Mouse (Mus musculus): ENCODE measurements around the gene Dync1li1.
"Not testable (repeated sequence)": the region's sequence is repeated elsewhere in the genome, so short reads cannot be mapped to it uniquely, and the experiment has no call there.

The Dync1li1 gene

DNA sequence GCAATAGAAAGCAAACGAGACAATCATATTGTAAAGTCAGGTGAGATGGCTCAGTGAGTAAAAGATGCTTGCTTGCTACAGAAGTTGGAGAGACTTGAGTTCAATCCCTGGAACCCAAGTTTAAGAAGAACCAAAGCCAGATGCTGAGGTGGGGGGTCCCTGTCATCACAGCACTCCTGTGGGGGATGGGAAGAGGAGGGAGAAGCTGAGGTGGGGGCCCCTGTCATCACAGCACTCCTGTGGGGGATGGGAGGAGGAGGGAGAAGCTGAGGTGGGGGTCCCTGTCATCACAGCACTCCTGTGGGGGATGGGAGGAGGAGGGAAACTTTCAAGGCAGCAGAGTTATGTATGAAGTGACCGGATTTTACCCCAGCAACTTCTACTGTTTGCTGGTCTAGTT, 15.0 kb upstream of the Dync1li1 start:
- no peak for DNase-seq

DNA sequence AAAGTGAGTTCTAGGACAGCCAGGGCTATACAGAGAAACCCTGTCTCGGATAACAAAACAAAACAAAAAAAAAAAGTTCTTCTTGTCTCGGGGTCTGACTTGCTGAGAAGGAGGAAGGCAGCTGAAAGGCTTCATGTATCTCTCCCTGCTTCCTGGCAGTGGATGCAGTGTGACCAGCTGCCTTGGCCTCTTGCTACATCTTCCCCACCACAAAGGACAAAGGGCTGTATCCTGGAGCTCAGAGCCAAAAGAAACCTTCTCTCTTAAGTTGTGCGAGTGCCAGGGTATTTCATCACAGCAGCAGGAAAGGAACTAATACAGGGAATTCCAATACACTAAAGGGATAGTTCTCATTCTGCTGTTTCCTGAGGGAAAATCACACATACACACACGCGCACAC, 10.0 kb upstream of the Dync1li1 start:
- DNase-seq: no peak

DNA sequence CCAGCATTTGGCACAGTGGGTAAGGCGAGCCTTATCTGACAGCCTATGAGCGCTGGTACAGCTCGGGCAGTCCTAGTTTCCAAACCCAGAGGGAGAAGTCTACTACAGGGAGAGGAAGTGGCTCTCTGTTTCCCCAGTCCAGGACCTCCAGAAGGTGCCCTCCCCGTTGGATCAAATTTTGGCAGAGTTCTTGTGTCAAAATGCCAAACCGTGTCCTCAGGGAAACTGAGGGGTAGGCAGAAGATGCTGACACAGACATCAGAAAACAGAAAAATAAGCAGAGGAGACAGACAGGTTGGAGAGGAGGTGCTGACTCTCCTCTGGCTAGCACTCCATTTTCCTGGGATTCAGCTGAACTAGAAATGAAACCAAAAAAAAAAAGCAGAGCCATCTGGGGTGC, 8.6 kb upstream of the Dync1li1 start:
- no peak for DNase-seq

DNA sequence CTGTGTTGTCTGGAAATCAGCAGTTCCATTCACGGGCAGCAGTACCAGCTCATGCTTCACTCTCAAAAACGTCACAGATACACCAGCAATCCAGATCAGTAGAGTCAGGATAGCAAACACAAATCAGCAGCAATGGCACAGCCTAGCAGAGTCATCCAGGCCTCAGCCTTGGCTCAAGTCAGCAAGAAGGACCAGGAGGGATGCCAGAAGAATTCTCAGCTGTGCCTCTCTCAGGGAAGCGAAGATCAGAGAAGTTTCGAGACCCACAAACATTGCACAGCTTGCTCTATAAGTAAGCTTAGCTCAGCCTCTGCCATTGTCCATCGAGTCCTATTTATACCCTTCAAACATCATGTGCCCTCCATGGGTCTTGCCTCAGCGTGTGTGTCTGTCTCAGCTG, 8.1 kb upstream of the Dync1li1 start:
- no peak for DNase-seq

DNA sequence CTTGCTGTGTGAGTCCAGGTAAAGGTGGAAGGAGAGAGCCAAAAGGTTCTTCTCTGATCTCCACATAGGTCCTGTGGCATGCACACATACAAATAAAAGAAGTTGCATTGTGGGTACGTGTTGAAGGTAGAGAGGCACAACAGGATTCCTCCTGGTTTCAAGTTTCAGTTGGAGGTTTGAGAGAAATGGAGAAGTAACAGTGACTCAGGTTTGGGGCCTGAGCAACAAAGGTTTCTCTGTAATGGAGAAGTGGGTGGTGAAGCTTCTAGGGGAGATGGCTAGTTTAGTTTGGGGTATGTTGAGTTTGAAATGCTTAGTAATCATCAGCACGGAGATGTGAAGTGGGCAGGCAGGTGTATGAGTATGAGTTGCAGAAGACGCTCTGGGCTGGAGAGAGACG, 6.4 kb upstream of the Dync1li1 start:
- no peak for DNase-seq

DNA sequence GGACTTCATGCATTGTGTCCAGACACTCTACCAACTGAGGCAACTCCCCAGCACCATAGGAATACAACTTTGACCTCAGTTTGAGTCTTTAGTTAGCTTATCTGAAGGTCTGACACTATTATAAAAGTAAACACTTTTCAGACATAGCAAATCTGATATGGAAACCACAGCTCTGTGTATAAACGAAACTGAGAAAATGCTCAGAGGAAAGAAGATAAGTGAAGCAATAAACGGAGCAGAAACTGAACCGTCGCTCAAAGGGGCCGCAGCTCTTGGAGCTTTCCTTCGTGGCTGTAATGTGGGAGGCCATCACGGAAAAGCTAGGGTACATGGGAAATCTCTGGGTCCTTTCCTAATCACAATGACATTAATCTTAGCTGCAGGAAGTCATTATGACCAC, 2.3 kb upstream of the Dync1li1 start:
- no peak for DNase-seq

DNA sequence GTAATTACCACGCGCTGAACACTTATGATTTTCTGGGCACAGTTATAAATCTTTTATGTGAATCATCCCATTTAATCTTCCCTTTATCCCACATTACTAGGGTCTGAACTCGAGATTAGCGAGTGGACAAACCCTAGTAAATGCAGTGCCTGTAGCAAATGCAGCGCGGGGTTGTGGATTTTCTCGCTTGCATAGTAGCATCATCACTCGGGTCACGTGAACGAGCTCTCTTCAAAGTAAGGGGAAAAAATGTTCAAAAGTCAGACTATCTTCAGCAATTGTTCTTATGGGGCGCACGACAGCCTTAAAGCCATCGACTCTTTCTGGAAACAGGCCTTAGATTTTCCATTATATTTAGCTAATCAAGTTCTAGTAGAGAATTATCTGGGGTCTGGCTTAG, 951 bp upstream of the Dync1li1 start:
- DNase-seq: no peak

DNA sequence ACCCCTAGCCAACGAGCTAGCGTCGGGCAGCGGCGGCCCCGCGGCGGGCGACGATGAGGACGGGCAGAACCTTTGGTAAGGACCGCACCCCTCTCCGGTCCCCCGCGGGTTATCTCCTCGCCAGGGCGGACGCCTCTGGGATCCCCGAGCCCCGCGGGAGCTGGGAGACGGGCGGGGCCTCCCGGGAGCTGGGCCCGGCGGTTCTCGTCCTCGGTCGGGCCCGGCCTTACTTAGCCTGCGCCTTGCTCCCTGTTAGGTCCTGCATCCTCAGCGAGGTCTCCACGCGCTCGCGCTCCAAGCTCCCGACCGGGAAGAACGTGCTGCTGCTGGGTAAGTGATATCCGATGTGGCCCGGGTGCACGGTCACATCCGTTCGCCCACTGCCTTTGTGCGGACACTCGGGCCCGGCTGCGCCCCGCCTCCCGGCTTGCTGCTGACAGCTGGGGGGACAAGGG, 390 bp downstream of the Dync1li1 start:
- DNase-seq: peak; percentile 39 to 70

DNA sequence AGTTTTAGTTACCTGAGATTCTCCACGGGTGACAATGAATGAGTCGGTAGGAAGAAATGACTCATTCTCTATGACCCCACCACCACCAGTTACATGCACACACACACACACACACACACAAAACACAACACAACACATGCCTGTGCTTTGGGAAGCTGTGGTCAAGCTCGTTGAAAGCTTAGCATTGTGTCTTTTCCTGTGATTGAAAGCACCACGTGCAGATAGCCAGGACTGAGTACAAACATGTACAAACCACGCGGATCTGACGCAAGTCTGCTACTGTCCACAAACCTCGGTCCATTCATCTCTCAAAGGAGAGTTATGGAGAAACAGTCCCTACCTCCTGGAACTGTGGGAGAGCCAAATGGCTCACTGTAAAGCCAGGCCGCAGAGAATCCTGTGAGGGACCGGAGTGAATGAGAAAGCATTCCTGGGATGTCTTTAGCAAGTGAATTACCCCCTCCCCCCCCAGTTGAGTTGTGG, 1.6 kb downstream of the Dync1li1 start:
- peak in 1 of 2 experiments; percentile 47 for DNase-seq

DNA sequence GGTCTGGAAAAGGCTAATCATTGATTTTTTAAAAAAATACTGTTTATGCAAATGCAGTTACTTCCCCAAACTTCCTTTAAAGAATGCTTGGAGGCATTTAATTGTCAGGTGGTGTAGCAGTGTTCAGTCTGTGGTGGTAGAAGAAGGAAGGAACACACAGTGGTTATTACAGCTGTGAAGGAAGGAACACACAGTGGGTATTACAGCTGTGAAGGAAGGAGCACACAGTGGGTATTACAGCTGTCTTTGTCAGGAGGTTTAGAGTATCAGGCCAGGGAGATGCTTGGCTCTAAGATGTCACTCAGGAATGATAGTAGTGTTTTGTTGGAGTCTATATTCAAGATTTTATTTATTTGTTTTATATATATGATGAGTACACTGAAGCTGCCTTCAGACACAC, 2.5 kb downstream of the Dync1li1 start:
- no peak for DNase-seq

DNA sequence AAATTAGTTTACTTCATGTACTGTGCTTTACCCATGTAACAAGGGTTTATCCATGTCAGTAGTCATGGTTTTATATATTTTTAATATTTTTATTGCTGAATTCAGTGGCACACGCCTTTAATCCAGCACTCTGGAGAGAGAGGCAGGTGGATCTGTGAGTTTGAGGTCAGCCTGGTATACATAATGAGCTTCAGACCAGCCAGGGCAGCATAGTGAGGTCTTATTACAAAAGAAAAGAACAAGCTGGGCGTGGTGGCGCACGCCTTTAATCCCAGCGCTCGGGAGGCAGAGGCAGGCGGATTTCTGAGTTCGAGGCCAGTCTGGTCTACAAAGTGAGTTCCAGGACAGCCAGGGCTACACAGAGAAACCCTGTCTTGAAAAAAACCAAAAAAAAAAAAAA, 7.1 kb downstream of the Dync1li1 start:
- not testable (repeated sequence) for DNase-seq

DNA sequence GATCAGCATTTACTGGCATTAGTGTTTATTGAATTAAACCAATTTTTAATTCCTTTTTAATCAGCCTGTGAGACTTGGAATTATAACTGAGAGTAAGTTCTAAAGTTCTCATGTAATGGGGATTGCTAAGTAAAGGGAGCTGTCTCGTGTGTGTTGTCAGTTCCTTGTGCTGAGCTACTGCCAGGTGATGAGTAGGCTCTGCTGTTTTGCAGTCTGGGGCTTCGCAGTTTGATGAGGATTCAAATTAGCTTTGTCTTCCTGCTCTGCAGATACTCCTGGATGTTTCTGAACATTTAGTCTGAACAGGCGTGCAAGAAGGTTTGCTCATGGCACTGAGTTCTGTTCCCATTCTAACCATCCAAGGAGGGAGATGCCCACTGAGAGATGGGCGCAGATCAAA, 8.5 kb downstream of the Dync1li1 start:
- DNase-seq: no peak

DNA sequence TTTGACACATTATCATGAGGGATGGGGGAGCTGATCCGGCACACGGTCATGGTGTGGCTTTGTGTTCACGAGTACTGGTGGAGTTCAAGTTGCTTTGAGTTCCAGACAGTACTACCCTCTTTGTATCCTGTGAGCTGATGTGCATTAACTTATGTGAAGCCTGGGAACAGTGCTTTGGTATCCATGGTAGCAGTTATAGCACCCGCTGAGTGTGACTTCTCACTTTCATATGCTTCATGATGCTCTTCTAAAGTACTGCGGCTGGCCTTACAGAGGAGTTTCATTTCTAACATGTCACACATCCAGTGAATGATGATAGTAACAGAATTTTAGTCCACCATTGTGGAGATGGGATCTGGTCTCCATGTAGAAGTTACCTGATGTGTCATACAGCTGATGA, 9.3 kb downstream of the Dync1li1 start:
- no peak for DNase-seq

DNA sequence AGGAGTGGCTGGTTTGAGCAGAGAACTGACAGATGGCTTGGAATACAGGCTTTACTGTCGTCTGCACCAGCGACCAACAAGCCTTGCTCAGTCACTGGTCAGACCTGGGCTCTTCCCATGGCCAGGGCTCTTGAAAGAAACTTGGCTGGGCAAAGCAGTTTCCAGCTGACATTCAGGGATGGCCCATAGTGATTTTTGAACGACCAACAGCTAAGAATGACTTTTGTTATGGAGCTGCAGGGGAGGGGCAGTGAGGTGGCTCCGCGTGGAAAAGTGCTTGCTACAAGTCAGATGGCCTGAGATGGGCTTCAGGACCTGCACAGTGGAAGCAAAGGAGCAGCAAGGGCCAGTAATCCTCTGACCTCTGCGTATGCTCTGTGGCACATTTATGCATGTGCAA, 10.7 kb downstream of the Dync1li1 start:
- peak; percentile 25 to 65 for DNase-seq

DNA sequence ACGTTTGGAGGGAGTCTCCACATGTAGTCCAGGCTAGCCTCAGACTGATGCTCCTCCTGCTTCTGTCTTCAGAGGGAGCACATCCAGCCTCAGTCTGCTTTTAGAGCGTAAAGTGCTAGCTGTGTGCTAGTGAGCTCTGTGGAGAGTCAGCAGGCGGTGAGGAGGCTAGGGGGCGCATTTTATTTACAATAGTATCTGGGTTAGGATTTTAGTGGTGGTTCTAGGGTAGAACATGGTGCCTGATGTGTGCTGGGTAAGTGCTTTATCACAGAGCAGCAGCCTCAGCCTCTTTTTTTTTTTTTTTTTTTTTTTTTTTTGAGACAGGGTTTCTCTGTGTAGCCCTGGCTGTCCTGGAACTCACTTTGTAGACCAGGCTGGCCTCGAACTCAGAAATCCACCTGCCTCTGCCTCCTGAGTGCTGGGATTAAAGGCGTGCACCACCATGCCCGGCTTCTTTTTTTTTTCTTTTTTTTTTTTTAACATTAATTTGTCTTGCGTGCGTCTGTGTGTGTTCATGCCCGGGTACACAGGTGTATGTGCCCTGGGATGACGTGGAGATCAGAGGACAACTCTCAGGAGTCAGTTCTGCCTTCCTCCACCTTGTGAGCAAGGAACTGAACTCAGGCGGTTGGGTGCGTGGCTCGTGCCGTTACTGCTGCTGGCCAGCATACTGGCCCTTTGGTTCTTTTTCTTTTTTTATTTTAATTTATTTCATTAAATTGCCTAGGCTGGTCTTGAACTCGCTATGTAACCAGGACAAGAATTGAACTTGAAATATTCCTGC, 11.5 kb downstream of the Dync1li1 start:
- peak; percentile 50 to 73 for DNase-seq

DNA sequence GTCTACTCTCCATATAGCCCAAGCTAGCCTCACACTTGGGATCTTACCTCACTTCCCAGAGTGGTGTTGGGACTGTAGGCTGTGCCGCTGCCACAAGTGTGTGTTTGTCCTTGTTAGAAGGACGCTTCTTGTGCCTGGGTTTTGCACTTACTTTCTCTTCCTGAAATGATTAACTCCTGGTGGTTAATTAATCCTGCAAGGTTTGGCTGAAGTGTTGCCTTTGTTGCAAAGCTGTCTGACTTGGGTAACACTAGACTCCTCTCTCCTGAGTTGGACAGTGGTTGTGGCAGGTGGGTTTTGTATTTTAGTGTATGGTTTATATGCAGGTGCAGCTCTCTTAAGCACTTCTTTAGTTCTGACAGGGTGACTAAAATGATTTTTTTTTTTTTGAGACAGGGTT, 12.4 kb downstream of the Dync1li1 start:
- peak; percentile 58 to 72 for DNase-seq

DNA sequence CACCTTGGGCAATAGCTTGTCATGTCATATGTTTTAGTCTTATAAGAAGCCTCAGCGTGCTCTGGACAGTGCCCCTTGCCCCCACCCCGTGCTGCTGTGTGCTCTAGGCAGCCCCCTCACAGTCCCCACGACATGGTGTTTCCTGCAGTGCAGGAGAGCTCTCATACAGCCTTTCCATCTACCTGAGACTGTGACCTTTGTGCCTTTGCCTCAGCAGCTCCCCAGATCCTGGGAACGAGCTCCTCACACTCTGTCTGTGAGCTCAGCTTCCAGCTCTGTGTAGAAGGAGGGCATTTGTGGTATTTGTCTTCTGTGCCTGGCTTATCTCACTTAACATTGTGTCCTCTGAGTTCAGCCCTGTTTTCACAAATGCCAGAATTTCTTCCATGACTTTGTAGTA, 13.3 kb downstream of the Dync1li1 start:
- peak; percentile 48 to 68 for DNase-seq

DNA sequence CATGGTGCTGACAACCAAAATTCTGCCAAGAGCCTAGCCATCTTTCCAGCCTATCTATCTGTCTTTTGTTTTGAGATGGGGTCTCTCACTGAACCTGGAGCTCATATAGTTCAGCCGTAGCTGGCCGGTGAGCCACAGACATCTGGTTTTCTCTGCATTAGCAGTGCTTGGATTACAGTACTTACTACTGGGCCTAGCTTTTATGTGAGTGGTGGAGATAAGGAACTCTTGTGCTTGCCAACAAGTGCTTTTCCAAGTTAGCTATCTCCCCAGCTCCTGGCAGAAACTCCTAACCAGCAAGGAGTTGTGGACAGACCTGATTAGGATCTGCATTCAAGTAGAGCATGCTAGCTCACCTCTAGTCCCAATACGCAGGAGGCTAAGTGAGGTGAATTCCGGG, 19.2 kb downstream of the Dync1li1 start:
- DNase-seq: no peak

DNA sequence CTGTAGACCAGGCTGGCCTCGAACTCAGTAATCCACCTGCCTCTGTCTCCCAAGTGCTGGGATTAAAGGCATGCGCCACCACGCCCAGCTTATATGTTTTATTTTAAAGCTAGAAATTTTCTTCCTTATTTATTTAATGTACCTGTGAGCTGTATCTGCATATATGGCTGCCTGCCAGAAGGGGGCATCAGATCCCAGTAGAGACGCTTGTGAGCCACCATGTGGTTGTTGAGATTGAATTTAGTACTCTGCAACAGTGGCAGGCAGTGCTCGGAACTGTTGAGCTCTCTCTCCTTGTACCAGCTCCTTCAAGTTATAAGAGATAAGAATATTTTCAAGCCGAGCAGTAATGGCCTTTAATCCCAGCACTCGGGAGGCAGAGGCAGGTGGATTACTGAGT, 21.8 kb downstream of the Dync1li1 start:
- peak; percentile 69 to 70 for DNase-seq

DNA sequence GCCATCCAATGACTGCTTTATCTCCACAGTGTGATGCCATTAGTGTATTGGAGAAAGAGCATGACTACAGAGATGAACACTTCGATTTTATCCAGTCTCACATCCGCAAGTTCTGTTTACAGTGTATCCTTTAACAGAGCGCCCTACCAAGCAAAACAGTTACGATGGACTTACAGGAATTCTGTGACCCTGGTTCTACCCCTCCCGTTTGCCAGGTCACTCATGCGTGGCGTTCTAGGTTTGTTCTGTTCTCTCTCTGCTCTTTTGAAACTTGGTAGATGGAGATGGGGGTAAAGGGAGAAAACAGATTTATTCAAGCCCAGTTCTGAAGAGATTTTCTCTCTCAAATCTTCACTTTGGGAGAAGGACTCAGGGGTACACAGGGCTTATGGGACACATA, 24.9 kb downstream of the Dync1li1 start:
- DNase-seq: peak; percentile 81 to 87

DNA sequence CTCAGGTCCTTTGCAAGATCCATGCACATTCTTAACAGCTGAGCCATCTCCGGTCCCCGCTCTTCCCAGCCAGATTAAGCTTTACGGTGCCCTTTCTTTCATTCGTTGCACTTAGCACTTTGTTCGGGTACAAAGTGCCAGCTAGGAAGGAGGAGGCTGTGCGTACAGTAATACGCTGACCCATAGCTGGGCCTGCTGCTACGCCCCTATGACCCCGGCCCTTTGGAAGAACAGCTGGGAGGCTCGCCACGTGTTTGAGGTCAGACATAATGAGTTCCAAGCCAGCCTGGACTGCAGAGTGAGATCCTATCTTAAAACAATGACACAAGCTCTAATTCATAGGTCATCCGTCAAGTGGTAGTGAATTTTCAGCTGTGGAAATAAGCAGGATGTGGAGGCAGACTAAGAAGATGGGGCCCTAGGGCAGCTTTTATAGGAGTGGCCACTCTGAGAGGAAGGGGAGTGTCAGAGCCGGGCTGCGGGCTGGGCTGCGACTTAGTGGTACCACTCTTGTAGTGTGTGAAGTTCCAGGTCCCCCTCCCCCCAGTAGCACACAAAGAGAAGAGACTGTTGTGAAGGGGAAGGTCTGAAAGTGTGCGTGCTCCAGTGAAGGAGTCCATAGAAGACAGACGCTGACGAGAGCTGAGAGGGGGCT, 28.2 kb downstream of the Dync1li1 start:
- DNase-seq: peak; percentile 83 to 95

DNA sequence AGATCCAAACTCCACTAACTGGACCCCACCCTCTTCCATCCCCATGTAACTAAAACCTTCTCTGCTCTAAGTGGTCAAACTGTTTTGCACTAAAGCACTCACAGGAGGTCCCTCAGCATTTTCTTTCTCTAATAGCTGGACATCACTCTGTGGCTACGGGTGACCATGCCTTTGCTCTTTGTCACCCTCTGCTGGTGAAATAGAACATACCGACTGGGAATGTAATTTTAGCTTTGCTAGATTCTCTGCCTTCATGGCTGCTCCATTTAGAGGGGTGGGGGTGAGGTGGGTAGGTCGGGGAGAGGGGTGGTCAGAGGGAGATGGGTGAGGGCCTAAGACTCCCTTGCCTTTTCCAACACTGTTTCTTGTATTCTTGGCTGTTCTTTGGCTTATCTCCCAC, 38.7 kb downstream of the Dync1li1 start:
- peak in 1 of 2 experiments; percentile 67 for DNase-seq

DNA sequence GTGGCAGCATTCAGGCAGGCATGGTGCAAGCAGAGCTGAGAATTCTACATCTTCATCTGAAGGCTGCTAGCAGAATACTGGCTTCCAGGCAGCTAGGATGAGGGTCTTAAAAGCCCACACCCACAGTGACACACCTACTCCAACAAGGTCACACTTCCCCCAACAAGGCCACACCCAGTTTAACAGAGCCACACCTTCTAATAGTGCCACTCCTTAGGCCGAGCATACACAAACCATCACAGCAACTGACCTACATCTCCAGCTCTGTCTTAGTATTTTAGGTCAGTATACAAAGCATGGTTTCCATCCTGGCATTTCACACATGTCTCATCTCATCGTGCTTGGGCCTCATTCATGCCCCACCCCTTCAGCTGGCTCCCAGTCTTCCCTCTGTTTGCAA, 39.8 kb downstream of the Dync1li1 start:
- not testable (repeated sequence) for DNase-seq
